7 mouse cellular contexts compared by ENCODE assay signal in the genomic region with DNA sequence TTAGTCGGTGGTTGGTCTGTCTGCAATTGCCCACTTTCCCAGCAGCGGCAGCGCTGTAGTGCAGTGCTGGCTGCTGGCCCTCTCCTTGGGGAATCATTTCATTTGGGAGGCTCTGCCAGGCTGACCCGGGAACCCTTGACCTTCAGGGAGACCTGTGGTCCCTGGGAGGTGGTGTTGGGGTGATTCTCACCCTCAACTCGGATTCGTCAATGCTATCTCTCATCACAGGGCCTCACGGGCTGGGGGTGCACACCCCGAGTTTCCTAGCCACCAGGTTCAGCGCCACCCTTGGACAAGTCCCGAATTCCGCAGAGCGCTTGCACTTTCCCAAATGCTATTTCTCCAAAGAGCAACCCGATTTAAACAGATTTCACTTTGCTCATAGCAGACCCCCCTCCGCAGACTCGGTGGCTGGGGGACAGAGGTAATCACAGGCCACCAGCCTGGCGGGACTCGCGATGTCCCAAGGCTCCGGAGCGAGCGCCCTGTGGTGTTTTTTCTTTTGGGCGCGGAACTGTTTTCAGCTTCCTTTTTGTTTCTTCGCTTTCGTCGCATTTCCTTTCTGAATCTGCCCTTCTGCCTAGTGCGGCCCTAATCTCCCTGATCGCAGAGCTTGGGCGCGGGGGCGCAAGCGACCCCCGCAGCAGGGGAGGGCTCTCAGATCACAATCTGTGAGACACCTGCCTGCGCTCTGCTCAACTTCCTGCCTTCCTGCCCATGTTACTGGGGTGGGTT.
DNase-seq lines count a peak whose midpoint lies in the region; ATAC-seq lines count a peak whose summit lies in the region.

No protein-coding gene starts in this region.

- no peak overlapping the region for H3K27ac ChIP-seq in lung, embryonic 16.5 days (ENCODE audit: low read length)
- no peak overlapping the region for H3K27ac ChIP-seq in forebrain, embryonic 12.5 days
- no peak overlapping the region for H3K27ac ChIP-seq in neural tube, embryonic 11.5 days (ENCODE audit: low read depth, low read length)

- peak overlapping the region; percentile 38 for H3K4me3 ChIP-seq in lung, embryonic 16.5 days (ENCODE audit: low read length)
- peak overlapping the region; percentile 40 for H3K4me3 ChIP-seq in forebrain, embryonic 12.5 days (replicated peaks)
- peak overlapping the region; percentile 31 for H3K4me3 ChIP-seq in neural tube, embryonic 11.5 days (ENCODE audit: low read depth, low read length)

- H3K4me1 ChIP-seq in lung, embryonic 16.5 days (replicated peaks; ENCODE audit: control insufficient read depth, insufficient read depth, low read length): no peaks in the 10 kb centered on the region
- H3K4me1 ChIP-seq in forebrain, embryonic 12.5 days: peaks cover 29% of the 10 kb centered on the region
- 0 out of 2 replicates have a peak, but pooled peaks cover 4% of the 10 kb centered on the region for H3K4me1 ChIP-seq in neural tube, embryonic 11.5 days (ENCODE audit: control insufficient read depth, insufficient read depth, low read length)

- ATAC-seq in lung, embryonic 16.5 days (ENCODE audit: low read depth): peak; percentile 56; the same call in 1 of the 2 replicates
- ATAC-seq in forebrain, embryonic 12.5 days (ENCODE audit: low FRiP score): 0 out of 2 replicates have a peak, but pooled peaks have one; percentile 51
- ATAC-seq in inflammation-experienced regulatory T-cells, adult 6 months: peak; percentile 60
- ATAC-seq in neural tube, embryonic 11.5 days (ENCODE audit: insufficient read depth, low FRiP score, low TSS enrichment): no peak

- H3K27me3 ChIP-seq in lung, embryonic 16.5 days (ENCODE audit: control insufficient read depth, insufficient read depth, low read depth, low read length): peaks cover 17% of the 10 kb centered on the region
- H3K27me3 ChIP-seq in forebrain, embryonic 12.5 days: peaks cover 43% of the 10 kb centered on the region
- H3K27me3 ChIP-seq in neural tube, embryonic 11.5 days (ENCODE audit: control insufficient read depth, insufficient read depth, low read length): no peaks in the 10 kb centered on the region

- H3K9ac ChIP-seq in lung, embryonic 16.5 days (ENCODE audit: low read length): peak overlapping the region; percentile 23
- H3K9ac ChIP-seq in forebrain, embryonic 12.5 days: peak overlapping the region; percentile 56
- peak overlapping the region; percentile 44; the same call in 1 of the 2 replicates for H3K9ac ChIP-seq in neural tube, embryonic 11.5 days (ENCODE audit: low read length)

- 2% methylated on average over 32 of the region's 34 CpGs for whole genome bisulfite sequencing in lung, embryonic 16.5 days
- 2% methylated on average over 34 of the region's 34 CpGs for WGBS in forebrain, embryonic 12.5 days
- WGBS in neural tube, embryonic 11.5 days: 1% methylated on average over 34 of the region's 34 CpGs

- H3K9me3 ChIP-seq in lung, embryonic 16.5 days (ENCODE audit: control insufficient read depth, low read length): no peaks in the 10 kb centered on the region
- no peaks in the 10 kb centered on the region for H3K9me3 ChIP-seq in forebrain, embryonic 12.5 days
- H3K9me3 ChIP-seq in neural tube, embryonic 11.5 days (ENCODE audit: control insufficient read depth, low read length): no peaks in the 10 kb centered on the region

- peak overlapping the region; percentile 49 for H3K4me2 ChIP-seq in lung, embryonic 16.5 days (ENCODE audit: low read depth, low read length)
- H3K4me2 ChIP-seq in forebrain, embryonic 12.5 days: peak overlapping the region; percentile 78
- H3K4me2 ChIP-seq in neural tube, embryonic 11.5 days (ENCODE audit: low read depth): peak overlapping the region; percentile 76

- DNase-seq in lung, adult 18-20 months: no peak
- DNase-seq in adrenal gland, postnatal 36 days: peak; percentile 19 to 40
- DNase-seq in neural tube, embryonic 11.5 days (ENCODE audit: low spot score): peak; percentile 39
- no peak for DNase-seq in right cerebral cortex, postnatal 4 days

- H3K36me3 ChIP-seq in lung, embryonic 16.5 days (ENCODE audit: control insufficient read depth, insufficient read depth, low read length): no peaks in the 10 kb centered on the region
- H3K36me3 ChIP-seq in forebrain, embryonic 12.5 days (replicated peaks): no peaks in the 10 kb centered on the region
- H3K36me3 ChIP-seq in neural tube, embryonic 11.5 days (ENCODE audit: control insufficient read depth, insufficient read depth, low read length): no peaks in the 10 kb centered on the region

Comparison
In these comparisons a context has a peak if more than half of its experiments do, and no peak if none do; other contexts are left out.
1. DNase-seq: peak in adrenal gland, postnatal 36 days (2 of 2) and neural tube, embryonic 11.5 days (single experiment); none in lung, adult 18-20 months (0 of 2) and right cerebral cortex, postnatal 4 days (single experiment).
2. Peak in every context shown above with its lines, with median percentiles within 50 percentile points of each other: H3K4me2 ChIP-seq, H3K4me3 ChIP-seq and H3K9ac ChIP-seq.